Mouse (Mus musculus): ENCODE results near the gene Krt78. TPM values are rescaled to one million over a fixed set of nuclear protein-coding genes. Genes with fewer than 3 reads are reported as not detected.

The Krt78 gene
- polyA plus RNA-seq, 1 experiment from 2014 or later, result 0.04 TPM

DNA sequence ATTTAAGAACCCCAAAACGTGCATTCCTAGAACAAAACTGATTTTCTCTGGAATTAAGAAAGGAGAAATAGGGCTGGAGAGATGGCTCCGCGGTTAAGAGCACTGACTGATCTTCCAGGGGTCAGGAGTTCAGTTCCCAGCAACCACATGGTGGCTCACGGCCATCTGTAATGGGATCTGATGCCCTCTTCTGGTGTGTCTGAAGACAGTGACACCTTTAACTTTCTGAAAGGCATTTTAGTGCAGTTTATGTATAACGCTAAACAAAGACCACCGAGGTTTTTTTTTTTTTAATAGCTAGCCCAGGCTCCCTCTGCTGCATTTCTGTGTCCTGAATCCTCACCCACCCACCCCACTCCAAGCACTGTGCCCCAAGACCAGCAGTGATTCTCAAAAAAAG lies 30.7 kb upstream of the Krt78 start:
- Histone ChIP-seq H3K27ac (no peak overlapping the region), H3K36me3 (no peaks in the 10 kb centered on the region), H3K9ac (0 out of 2 replicates have a peak overlapping the region, but pooled peaks have one; percentile 10), H3K9me3 (replicated peaks) (no peaks in the 10 kb centered on the region), H3K4me3 (replicated peaks) (peak overlapping the region; percentile 39; the same call in 1 of the 2 replicates), H3K27me3 (no peaks in the 10 kb centered on the region), H3K4me2 (peak overlapping the region; percentile 63), H3K4me1 (peaks cover 17% of the 10 kb centered on the region)
- 15% methylated on average over 6 of the region's 6 CpGs for WGBS
- no peak for ATAC-seq (replicated peaks; ENCODE audit: low FRiP score)

DNA sequence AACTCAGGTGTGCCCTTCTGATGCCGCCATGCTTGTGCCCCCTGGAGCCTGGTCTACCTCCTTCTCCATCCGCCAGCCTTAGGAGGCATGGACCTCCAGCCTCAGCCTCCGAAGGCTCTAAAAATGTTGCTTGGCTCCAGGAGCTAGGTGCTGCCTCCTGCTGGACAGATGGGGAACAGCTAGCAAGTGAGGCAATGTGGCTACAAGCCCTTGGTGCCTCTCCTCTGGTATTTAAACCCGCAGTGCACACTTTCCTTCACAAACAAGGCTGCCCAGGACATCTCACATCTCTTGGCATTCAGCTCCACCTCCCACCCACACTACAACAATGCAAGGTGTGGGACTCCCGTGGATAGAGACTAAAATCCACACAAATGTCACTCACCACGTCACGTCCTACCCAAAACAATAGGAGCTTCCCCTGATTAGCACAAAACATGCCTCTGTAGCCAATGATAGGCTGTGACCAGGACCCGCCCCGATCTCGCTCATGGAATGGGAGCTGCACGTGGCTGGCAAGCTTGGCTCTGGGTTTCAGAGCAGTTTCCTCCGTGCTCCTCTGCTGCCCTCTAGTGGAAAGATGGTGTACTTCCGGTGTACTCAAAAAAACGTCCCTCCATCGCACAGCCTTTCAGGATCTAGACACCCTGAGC lies 30.0 kb upstream of the Krt78 start:
- Histone ChIP-seq H3K27me3 (no peaks in the 10 kb centered on the region), H3K4me2 (peak overlapping the region; percentile 63), H3K27ac (peak overlapping the region; percentile 83), H3K9me3 (replicated peaks) (no peaks in the 10 kb centered on the region), H3K36me3 (no peaks in the 10 kb centered on the region), H3K9ac (0 out of 2 replicates have a peak overlapping the region, but pooled peaks have one; percentile 10), H3K4me1 (peaks cover 17% of the 10 kb centered on the region), H3K4me3 (replicated peaks) (peak overlapping the region; percentile 39)
- WGBS, result 2% methylated on average over 15 of the region's 15 CpGs
- ATAC-seq (replicated peaks; ENCODE audit: low FRiP score), result peak; percentile 94

DNA sequence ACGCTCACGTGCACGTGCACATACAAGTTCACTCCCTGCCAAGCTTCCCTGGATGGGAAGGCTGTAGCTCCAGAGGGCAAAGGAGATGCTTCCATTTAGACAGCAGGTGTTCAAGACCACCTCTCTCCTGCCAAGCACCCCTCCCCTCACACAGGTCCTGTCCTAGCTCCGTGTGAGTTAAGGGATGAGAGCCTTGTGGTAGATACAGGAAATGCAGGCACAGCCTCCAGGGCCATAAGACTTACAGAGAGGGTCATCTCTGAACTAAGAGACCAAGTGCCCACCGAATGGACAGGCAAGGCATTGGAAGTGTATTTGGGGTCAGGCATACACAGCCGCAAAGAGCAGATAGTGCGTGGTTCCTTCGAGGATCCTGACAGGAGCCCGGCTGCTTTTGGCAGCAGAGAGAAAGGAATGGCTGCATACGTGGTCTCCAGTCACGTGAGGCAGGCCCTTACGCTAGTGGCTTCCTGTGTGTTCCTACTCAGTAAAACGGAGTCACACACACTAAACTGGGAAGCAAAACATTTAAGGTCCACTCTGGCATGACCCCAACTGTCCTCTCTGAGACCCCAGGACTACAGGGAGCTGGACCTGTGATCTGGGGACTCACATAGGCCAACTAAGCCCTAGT lies 29.3 kb upstream of the Krt78 start:
- no peak overlapping the region for H3K9ac ChIP-seq

DNA sequence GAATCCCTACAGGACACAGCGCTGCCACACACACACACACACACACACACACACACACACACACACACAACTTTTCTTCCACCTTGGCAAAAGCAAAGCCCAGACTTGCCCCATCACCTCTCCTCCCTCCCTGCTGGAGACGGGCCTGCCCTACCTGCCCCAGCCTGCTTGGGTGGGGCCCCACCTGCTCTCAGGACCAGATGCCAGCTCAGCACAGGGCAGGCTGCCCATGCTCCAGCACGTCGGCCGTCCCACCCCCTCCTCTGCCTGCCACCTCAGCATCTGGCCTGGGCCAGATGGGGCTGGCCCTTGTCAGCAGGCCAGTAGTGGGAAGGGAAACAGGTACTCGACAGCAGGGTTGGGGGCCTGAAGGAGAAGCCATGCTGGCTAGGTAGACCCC lies 26.8 kb upstream of the Krt78 start:
- Histone ChIP-seq H3K4me1 (peaks cover 40% of the 10 kb centered on the region), H3K9me3 (replicated peaks) (no peaks in the 10 kb centered on the region), H3K36me3 (no peaks in the 10 kb centered on the region), H3K4me2 (no peak overlapping the region), H3K27me3 (no peaks in the 10 kb centered on the region), H3K9ac (no peak overlapping the region), H3K27ac (peak overlapping the region; percentile 48; the same call in 1 of the 2 replicates), H3K4me3 (replicated peaks) (no peak overlapping the region)
- ATAC-seq (replicated peaks; ENCODE audit: low FRiP score), result no peak
- WGBS, result 45% methylated on average over 6 of the region's 6 CpGs

More for the DNA sequence above, 29.3 kb upstream of the Krt78 start:
- peak overlapping the region; percentile 39; the same call in 1 of the 2 replicates for H3K4me3 ChIP-seq (replicated peaks)
- H3K36me3 ChIP-seq, result no peaks in the 10 kb centered on the region
- peak overlapping the region; percentile 83 for H3K27ac ChIP-seq
- peak overlapping the region; percentile 63 for H3K4me2 ChIP-seq
- peaks cover 17% of the 10 kb centered on the region for H3K4me1 ChIP-seq
- ATAC-seq (replicated peaks; ENCODE audit: low FRiP score), result no peak
- no peaks in the 10 kb centered on the region for H3K9me3 ChIP-seq (replicated peaks)
- H3K27me3 ChIP-seq, result no peaks in the 10 kb centered on the region
- 78% methylated on average over 13 of the region's 13 CpGs for WGBS

DNA sequence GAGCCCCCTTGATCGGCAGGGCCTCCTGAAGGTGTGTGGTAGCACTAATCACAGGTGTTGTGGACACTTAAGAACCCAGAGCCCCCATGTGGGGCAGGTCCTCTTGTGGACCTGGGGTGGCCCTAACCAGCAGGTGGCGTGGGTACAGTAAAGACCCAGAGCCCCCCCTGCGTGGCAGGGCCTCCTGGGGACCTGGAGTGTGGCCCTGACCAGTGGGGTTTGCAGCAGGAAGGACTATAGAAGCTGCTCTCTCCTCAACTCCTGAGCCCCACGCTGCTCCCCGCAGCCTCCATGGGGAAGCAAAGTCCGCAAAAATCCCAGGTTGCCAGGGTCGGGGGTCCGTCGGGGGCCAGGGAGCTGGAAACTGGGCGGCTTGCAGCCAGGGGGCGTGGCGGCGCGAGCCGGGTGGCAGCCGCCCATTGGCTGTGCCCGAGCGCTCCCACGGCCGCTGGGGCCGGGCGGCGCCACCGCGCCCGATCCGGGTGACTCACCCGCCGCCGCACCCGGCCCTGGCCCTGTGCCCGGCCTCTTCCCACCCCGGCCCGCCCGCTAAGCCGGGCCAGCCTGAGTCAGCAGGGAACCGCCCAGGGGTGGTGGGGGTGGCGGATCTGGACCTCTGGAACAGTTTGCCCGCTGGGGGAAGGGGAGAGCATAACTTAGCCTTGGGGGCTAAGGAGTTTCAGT lies 23.1 kb upstream of the Krt78 start:
- Histone ChIP-seq H3K4me3 (replicated peaks) (peak overlapping the region; percentile 37), H3K27me3 (no peaks in the 10 kb centered on the region), H3K27ac (peak overlapping the region; percentile 95), H3K9ac (peak overlapping the region; percentile 51), H3K4me2 (peak overlapping the region; percentile 70), H3K9me3 (replicated peaks) (no peaks in the 10 kb centered on the region), H3K4me1 (peaks cover 44% of the 10 kb centered on the region), H3K36me3 (no peaks in the 10 kb centered on the region)
- ATAC-seq (replicated peaks; ENCODE audit: low FRiP score), result peak; percentile 92
- WGBS, result 2% methylated on average over 39 of the region's 39 CpGs

DNA sequence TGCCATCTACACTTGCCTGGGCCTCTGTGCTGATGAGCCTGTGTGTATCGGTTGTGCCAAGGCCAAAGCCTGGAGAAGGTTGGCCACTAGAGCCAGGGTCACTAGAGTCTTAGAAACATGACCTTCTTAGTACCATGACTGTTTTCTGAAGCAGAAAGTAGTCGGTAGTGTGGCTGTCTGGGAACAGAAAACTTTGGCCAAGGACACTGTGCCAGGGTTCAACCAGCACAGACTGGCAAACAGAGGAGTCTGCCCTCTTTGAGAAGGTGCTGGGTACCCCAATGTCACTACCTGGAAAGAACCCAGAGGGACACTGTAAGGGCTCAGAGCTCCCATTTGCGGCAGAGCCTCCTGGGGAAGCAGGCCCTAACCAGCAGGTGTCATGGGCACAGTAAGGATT lies 22.6 kb upstream of the Krt78 start:
- Histone ChIP-seq H3K27me3 (0 out of 2 replicates have a peak, but pooled peaks cover 3% of the 10 kb centered on the region), H3K9me3 (replicated peaks) (no peaks in the 10 kb centered on the region), H3K27ac (peak overlapping the region; percentile 95), H3K4me2 (peak overlapping the region; percentile 70), H3K4me3 (replicated peaks) (no peak overlapping the region), H3K36me3 (no peaks in the 10 kb centered on the region), H3K4me1 (peaks cover 44% of the 10 kb centered on the region), H3K9ac (peak overlapping the region; percentile 51; the same call in 1 of the 2 replicates)
- ATAC-seq (replicated peaks; ENCODE audit: low FRiP score), result no peak; the same call in 1 of the 2 replicates
- 31% methylated on average over 3 of the region's 3 CpGs for WGBS

DNA sequence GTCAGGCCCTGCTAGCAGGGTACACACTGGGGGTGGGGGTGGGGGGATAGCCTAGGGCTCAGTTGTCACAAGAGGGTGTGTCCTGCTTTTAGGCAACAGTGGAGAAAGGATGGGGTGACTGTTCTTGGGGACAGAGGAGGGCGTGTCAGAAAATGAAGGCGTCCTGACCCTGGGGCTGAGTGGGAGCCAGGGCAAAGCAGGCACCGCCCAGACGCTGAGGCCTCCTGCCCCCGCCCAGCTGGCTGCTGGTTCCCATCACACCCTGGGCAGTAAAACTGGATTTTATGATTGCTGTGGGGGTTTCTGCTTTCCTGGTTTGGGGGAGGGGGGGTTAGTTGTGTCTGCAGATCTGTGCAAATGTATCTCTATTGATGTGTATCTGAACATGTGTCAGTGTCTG lies 21.9 kb upstream of the Krt78 start:
- no peaks in the 10 kb centered on the region for H3K9me3 ChIP-seq (replicated peaks)
- 19% methylated on average over 5 of the region's 5 CpGs for WGBS
- 0 out of 2 replicates have a peak, but pooled peaks cover 3% of the 10 kb centered on the region for H3K27me3 ChIP-seq
- no peak overlapping the region for H3K9ac ChIP-seq
- no peak overlapping the region for H3K4me2 ChIP-seq
- no peaks in the 10 kb centered on the region for H3K36me3 ChIP-seq
- peaks cover 44% of the 10 kb centered on the region for H3K4me1 ChIP-seq
- peak; percentile 24; the same call in 1 of the 2 replicates for ATAC-seq (replicated peaks; ENCODE audit: low FRiP score)
- H3K4me3 ChIP-seq (replicated peaks), result no peak overlapping the region
- peak overlapping the region; percentile 95 for H3K27ac ChIP-seq

DNA sequence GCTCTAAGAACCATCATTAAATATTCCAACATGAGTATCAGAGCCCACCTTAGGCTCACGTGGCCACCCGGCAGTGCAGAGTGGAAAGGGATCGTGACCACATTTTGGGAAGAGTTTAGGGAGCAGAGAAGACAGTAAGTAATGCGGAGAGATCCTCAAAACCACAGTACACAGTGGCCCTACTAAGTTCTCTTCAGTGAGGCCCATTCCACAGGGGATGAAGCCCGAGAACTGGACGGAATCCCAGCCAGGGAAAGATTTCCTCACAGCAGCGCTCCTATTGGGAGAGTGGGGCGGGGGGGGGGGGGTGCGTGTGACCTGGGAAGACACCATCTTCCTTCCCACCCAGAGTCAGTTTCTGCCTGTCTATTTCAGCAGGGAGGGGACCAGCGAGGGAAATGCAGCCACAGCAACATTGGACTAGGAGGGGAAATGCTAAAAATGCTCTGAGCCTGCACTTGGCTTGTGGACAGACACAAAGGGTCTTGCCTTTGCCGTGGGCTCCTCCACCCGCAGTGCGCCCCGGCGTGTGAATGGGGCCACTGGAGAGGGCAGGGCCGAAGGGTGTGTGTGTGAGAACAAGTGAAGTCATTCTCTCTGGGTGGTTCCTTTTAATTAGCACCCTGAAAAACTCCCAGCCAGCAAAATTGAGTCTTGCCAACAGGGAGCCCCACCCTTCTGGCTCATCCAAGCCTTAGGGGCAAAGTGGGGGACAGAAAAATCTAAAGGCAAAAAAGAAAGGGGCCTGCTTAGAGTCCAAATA lies 20.2 kb upstream of the Krt78 start:
- peaks cover 48% of the 10 kb centered on the region for H3K4me1 ChIP-seq
- 0 out of 2 replicates have a peak overlapping the region, but pooled peaks have one; percentile 95 for H3K27ac ChIP-seq
- no peak for ATAC-seq (replicated peaks; ENCODE audit: low FRiP score)
- 0 out of 2 replicates have a peak, but pooled peaks cover 3% of the 10 kb centered on the region for H3K27me3 ChIP-seq
- H3K4me3 ChIP-seq (replicated peaks), result no peak overlapping the region
- no peaks in the 10 kb centered on the region for H3K9me3 ChIP-seq (replicated peaks)
- 61% methylated on average over 15 of the region's 16 CpGs for WGBS
- no peaks in the 10 kb centered on the region for H3K36me3 ChIP-seq
- no peak overlapping the region for H3K4me2 ChIP-seq
- H3K9ac ChIP-seq, result no peak overlapping the region

DNA sequence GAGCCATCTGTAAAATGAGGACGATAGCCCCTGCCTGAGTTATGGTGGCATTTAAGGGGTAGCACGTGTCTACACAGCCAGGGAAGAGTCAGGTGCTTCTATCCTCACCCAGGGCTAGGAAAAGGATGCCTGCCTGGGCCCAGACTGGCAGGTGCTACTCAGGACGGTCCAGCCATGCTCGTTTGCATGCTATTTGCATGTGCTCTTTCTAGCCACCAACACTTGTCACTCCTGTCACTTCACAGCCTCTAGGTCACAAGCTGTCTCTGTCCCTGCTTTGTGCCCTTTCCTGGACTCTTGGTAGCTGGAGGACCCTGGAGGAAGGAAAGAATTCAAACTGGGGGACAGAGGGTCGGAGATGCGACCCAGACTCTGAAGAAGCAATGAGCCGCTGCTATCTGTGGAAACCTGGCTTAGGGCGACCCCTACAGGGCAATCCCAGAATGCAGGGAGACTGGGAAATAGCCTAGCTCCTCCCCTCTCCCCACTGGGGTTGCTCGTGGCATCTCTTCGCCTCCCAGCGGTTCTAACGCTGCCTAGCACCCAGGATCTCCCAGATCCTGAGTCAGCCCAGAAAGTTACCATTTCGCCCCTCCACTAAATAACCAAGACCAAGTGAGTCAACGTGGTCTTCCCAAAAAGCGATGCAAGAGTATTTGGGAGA lies 19.5 kb upstream of the Krt78 start:
- Histone ChIP-seq H3K4me2 (peak overlapping the region; percentile 26; the same call in 1 of the 2 replicates), H3K27me3 (0 out of 2 replicates have a peak, but pooled peaks cover 3% of the 10 kb centered on the region), H3K4me1 (peaks cover 48% of the 10 kb centered on the region), H3K4me3 (replicated peaks) (no peak overlapping the region), H3K9ac (0 out of 2 replicates have a peak overlapping the region, but pooled peaks have one; percentile 9), H3K9me3 (replicated peaks) (no peaks in the 10 kb centered on the region), H3K36me3 (no peaks in the 10 kb centered on the region), H3K27ac (0 out of 2 replicates have a peak overlapping the region, but pooled peaks have one; percentile 18)
- ATAC-seq (replicated peaks; ENCODE audit: low FRiP score), result 0 out of 2 replicates have a peak, but pooled peaks have one; percentile 4
- whole genome bisulfite sequencing, result 14% methylated on average over 15 of the region's 15 CpGs

DNA sequence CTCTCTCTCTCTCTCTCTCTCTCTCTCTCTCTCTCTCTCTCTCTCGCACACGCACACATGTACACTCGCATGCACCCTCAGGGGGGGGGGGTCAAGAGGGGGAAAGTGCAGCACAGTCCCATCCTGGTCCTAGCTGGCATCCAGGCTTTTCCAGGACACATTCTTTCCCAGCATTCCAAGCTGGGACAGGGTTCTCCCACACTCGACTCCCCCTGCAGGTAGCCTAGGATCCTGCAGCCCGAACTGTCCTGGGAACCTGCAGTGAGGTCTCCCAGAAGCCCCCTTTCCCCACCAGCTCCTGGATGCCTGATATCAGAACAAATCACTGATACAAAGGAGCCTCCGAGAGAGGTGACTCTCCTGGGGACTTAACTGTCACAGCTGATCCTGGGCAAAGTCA lies 16.4 kb upstream of the Krt78 start:
- H3K4me1 ChIP-seq, result peaks cover 20% of the 10 kb centered on the region
- H3K9me3 ChIP-seq (replicated peaks), result no peaks in the 10 kb centered on the region
- no peak overlapping the region for H3K4me3 ChIP-seq (replicated peaks)
- H3K27me3 ChIP-seq, result 0 out of 2 replicates have a peak, but pooled peaks cover 3% of the 10 kb centered on the region
- WGBS, result 13% methylated on average over 3 of the region's 6 CpGs
- no peak overlapping the region for H3K27ac ChIP-seq
- H3K4me2 ChIP-seq, result no peak overlapping the region
- ATAC-seq (replicated peaks; ENCODE audit: low FRiP score), result no peak
- no peak overlapping the region for H3K9ac ChIP-seq
- H3K36me3 ChIP-seq, result no peaks in the 10 kb centered on the region

DNA sequence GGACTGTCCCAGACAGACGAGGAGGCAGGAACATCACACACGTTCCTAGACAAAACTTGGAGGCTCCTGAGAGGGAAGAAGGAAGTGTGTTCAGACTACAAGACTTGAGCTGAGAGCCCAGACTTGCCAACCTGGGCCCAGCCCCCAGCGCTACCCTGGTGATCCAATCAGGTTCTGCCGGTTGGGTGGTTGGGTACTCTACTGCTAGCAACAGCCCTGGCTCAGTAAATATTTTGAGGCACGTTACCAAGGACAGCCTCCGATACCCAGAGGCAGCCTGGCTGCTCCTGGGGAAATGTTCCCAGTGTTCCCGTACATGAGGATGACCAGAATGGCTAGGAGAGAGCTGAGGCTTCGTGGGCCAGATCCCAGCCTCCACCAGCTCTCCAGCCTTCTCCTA lies 12.7 kb upstream of the Krt78 start:
- H3K36me3 ChIP-seq, result no peaks in the 10 kb centered on the region
- peaks cover 4% of the 10 kb centered on the region for H3K4me1 ChIP-seq
- ATAC-seq (replicated peaks; ENCODE audit: low FRiP score), result no peak
- no peak overlapping the region for H3K9ac ChIP-seq
- no peak overlapping the region for H3K4me2 ChIP-seq
- WGBS, result 73% methylated on average over 8 of the region's 8 CpGs
- H3K27ac ChIP-seq, result no peak overlapping the region
- 0 out of 2 replicates have a peak, but pooled peaks cover 1% of the 10 kb centered on the region for H3K27me3 ChIP-seq
- H3K4me3 ChIP-seq (replicated peaks), result no peak overlapping the region
- H3K9me3 ChIP-seq (replicated peaks), result no peaks in the 10 kb centered on the region
